Mouse (Mus musculus): ENCODE measurements at regions not wholly inside any gene's neighbourhood (a gene's known extent, or its start where the extent isn't known, plus 50 kb on each side); places are given as distances from the start of the nearest gene placed in this dataset.

DNA sequence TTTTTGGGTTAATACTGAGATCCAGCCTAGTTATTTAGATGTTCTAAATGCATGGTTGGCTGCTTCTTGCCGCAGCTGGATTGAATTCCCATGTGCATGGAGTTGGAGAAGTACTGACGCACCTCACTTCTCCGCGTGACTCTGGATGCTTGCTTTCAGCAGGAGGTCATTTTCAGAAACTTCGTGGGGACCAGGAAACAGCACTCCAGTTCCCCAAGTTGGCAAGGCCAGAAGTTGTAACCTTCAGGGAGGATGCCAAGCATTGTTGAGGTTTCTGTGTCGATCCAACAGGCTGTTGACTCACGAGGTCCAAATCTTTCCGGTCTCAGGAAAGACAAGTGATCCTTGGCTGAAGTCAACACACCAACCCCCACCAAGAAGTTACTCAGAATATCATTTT, 167.6 kb upstream of the Dpt start:
- peak; percentile 13 for DNase-seq

DNA sequence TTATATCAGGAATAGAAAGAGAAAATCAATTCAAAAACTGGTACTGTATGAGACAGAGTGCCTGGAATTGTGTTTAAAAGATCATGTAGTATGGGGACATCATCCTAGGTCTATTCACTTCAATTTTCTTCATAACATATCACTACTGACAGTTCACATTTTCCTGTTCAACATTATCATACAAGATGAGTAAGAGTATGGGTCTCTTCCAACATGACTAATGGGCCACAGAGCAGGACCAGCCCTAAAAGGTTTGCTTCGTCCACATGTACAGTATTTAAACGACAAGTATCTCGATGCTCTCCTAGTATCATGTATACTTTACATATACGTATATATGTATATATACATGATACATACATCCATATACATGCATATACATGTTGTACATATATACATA, 164.8 kb upstream of the Atp1b1 start:
- no peak for DNase-seq

DNA sequence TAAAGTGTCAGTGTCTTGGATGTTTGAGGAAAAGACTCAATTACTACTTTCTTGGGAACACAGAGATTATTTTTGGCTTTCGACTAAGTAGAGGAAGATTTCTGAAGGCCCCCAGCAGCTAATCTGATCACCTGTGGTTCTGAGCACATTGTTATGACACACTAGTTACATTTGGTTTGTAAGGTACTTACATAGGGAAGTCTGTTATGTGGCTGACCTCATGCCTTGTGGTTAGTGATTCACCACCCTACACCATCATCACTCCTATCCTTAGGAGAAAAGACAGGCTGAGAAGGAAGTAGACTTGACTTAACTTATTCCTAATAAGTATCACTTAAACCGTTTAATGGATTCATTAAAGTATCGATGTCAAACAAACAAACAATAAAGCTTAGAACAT, 164.3 kb upstream of the Atp1b1 start:
- no peak for DNase-seq

DNA sequence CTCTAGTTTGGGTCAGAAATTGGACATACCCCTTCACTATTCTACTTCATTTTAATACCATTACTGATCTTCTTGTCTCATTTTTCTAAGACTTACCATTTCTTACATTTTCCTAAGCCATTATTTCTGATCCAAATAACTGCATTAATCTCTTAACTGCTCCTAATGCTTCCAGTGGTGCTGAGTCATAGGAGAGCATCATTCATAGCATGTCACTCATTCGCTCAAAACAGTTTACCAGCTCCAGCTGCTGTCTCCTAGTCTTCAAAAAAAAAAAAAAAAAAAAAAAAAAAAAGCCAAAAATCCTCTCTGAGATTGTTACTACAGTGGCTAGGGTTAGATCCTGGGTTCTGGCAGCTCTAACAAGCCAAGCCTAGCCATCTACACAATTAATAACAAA, 162.0 kb upstream of the Atp1b1 start:
- no peak for DNase-seq

DNA sequence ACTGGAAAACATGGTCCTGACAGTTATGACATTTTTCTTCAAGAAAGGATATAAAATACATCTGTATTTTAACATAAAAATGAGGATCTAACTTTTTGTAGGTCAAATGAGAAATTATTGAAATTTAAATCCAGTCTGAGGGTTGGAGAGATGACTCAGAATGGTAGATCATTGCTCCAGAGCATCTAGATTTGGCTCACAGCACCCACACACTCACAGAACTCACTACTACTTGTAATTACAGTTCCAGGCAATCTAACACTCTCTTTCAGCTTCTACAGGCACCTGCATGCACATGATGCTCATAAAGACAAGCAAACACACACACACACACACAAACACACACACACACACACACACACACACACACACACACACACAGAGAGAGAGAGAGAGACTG, 159.7 kb upstream of the Atp1b1 start:
- no peak for DNase-seq

DNA sequence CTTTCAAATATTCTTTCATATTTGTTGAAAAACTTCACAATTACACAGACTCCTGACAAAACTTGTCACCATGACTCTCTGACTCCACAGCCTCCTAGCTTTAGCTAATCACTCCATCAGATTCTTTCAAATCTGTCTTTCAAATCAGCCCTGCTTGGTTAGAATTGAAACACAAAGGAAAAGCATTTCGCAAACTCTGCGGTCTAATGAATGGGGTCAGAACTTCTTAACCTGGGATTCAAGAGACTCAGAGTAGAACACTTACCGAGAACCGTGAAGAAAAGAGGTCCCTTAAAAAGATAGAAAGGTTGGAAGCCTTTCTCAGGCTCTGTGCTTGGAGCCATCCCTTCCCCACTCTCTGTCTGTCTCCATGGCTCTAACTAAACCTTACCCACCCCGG, 148.9 kb upstream of the Atp1b1 start:
- no peak for DNase-seq

DNA sequence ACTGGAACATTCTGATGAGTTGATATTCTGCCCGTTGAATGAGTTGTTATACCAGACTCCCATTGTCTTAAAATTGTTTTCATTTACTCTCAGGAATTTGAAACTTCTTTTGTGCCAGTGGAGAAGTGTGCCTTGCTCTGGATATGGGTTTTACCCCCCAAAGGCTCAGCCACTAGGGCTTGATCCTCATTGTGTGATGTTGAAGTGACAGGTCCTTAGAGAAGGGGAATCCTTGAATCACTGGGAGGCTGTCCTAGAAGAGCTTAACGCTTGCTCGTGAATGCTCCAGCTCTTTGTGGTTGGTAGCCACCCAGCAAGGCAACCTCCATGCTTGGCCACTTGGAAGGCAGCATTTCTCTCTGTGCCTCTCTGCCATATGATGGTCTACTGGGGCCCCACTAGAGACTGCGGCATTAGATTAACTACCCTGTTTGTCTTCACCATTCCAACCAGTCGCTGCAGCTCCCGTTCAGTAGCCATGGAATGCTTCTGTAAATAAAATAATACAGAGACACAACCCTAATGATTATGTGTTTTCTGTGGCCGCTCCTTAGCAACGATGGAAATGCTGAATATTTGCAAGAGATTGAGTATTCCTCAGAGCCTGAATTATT, 148.1 kb upstream of the Atp1b1 start:
- DNase-seq: no peak

DNA sequence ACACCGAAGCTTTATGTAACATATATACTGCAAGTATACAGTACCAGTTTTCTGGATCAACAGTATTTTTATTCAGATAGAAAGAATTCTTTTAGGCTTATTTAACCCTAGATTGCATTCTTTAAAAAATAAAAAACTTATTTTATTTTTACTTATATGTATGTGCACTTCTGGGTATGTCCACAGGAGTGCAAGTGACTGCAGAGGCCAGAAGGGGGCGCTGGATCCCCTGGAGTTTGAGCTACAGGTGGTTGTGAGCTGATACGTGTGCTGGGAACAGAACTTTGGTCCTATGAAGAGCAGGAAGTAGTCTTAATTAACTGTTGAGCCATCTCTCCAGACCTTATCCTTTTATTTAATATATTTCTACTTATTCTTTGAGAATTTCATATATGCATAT, 145.3 kb upstream of the Atp1b1 start:
- DNase-seq: no peak

DNA sequence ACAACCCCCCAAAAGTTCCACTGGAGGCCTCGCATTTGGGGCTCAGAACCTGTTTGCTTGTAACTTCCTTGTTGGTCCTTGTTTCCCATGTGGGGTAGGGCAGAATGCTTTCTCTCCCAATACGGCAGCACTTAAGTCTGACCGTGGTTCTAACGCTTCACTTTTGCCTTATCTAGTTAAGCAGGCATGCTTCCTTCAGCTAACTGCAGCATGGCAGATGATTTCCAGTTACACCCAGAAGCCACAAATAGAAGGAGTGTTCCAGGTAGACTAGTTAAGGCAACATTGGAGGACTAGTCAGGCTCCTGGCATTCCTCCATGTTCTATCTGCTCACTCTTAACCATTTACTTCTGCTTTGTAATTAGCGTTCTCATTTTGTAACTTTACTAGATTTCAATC, 144.4 kb upstream of the Atp1b1 start:
- DNase-seq: no peak

DNA sequence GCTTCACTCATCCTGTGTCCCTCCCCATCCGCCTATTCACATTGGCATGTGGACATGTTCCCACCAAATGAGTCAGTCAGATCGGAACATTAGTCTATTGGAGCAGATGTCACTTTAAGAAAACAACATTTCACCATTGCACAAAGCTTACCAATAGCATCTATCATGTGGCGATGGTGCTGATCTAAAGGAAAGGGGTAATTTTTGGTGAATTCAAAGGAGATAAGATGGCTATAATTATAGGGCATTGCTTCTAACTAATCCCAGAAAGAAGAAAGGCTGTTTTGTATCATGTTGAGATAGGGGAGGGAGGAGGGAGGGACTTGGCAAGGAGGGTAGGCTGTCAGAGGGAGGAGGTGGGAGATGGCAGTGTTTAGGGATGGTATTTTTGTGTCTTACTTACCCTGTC, 132.1 kb upstream of the Atp1b1 start:
- DNase-seq: no peak

DNA sequence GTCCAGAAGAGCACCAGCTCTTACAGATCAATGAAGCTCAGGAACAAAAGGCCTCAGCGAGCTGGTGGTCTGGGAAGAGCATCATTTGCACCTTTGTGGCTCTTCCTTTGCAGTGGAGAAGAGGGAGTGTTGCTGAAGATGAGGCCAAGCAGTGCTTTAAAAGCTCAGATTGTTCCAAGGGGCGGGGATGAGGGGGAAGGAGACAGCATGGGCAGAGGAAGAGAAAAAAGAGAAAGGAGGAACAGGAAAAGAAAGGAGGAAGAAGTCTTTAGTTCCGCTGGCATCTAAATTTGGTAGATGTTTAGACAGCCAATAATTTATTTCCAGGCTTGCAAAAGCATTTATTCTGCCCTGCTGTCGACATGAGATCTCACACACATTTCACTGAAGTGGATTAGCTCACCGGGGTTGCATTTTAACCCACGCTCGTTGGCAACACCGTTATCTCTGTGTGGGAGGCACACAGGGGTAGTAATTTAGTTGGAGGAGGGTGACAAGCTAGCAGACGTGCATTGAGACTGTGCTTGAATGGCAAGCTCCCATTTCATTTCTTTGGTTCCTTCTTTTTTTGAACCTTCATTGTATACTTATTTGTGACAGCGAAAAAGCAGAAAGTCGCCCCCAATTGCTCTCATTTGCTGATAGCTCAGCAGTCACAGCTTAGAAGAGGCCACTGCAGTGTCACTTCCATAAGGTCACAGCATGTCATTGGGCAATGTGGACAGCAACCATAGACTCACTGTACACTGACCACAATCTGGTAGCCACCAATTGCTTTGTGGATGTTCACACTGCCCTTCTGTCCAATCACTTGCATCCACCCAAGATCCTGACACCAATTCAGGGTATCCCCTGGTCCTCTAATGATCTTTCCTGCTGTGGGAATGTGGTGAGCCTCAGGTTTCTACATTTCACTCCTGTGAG, 128.2 kb upstream of the Atp1b1 start:
- no peak for DNase-seq

DNA sequence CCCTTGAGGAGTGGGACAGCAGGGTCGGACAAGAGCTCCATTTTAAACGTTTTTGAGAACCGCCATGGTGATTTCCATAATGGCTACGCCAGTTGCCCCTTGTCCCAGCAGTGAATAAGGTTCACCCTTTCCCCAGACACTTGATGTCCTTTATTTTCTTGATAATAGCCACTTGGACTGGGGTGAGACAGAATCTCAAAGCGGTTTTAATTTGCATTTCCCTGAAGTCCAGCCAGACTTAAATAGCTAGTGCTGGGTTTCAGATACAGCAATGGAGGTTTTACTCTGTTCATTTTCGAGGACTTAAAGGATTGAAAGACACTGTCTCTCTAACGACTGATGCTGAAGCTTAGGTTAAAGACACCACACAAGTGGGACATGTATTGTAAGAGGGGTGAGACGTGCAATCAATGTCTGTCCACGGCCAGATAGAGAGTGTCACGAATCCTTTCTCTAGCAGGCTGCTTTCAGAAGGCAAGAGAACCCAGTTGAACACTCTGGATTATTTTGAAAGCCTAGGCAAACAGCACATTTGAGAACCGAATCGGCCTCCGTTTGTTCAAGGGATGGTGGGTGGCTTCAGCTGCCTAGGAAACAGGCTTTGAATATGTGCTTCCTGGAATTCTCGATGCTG, 118.8 kb upstream of the Atp1b1 start:
- DNase-seq: no peak

DNA sequence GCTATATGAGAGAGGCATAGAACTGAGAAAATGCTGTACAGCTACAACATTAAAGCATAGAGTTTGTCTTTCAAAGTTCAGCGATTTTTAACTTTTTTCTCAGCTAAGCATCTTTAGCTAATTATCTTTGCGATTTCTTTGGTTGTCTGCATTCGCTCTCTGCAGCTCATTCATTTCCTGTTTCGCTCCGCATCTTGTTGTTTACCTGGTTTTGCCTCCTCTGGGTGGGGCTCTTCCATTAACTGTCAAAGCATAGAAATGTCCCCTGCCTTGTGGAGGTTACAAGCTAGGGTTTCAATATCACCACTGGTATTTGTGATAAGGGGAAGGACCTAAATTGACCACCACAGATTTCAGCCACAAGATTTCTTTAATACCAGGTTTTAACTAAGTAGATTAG, 115.5 kb upstream of the Atp1b1 start:
- DNase-seq: no peak

DNA sequence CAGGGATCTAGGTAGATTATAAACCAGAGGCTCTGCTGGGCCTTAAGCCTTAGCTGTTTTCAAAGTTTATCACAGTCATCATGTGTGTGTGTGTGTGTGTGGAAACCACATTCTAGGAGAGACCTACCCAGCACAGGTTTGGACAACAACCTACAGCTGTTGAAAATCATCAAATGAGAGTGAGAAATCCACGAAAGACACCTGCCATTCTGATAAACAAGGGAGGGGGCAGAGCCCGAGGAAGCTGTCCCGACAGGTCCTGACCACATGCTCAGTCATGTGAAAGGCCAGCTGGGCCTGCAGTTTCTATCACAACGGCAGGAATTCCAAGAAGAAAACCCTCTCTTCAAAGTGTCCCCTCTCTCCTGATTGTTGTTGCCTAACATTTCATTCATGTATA, 114.0 kb upstream of the Atp1b1 start:
- DNase-seq: no peak

DNA sequence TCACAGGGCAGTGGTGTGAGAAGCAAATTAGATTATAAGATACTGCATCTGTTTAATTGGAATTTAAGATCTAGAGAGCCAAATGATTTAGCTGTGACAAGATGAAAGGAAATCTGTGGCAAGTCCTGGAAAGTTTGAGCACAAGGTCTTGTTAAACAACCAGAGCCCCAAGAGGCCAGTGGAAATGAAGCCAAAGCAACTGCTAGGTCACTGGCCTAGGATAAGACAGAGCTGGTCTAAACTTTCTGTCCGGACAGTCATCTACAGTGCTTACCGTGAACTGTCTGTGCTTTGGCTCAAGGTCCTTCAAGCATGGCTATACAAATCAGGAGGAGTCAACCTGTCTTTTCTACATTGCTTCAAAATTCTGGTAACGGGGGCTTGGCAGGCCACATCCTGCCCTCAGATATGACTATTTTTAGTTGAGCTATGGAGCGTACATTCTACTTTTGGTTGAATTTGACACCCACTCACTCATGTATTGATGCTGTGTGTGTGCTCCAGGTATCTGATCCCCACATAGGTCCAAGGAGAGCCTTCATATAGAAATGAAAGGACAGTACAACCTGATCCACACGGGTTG, 113.4 kb upstream of the Atp1b1 start:
- DNase-seq: no peak

DNA sequence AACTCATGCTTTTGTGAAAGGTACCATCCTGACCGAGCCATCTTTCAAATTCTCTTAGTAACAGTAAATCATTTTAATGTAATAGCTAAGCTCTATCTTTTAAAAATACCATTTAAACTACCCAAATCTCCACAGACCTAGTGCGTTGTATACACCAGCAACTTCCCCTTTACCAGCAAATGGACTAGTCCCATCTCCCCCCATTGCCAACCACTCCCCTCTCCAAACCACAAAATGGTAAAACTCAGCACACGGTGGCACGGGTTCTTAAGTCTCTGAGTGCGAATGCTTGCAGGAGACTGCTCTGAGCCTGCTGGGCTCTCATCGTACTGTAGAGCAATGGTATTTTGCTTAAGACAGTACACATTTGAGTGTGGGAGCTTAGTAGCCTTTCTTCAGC, 106.7 kb upstream of the Atp1b1 start:
- DNase-seq: no peak

DNA sequence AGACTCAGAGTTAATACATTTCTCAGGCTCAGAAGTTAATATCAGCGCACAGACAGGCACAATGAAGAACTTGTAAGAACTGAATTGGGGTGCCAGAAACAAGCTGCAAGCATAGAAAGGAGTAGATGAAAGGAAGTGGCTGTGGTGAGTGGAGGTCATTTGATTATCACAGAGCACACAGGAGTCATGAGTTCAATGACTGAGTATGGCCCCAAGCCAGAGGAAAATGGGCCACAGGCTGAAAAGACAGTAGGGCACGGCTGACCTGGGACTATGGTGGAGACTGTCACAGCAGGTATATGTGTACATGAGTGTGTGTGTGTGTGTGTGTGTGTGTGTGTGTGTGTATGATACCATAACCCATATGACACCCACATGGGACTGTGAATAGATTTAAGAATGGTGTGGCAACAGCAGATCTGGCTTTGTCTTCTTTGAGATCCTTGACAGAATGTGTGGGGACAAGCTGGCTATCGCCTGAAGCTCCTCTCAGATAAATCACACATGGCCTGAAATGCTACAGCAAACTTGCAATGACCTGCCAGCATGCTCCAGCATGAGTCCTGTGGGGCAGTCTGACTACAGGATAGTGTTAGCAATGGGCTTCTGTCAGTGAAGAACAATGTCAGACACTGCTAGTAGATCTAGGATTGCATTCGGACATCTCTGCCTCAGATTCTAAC, 101.5 kb upstream of the Atp1b1 start:
- DNase-seq: no peak

DNA sequence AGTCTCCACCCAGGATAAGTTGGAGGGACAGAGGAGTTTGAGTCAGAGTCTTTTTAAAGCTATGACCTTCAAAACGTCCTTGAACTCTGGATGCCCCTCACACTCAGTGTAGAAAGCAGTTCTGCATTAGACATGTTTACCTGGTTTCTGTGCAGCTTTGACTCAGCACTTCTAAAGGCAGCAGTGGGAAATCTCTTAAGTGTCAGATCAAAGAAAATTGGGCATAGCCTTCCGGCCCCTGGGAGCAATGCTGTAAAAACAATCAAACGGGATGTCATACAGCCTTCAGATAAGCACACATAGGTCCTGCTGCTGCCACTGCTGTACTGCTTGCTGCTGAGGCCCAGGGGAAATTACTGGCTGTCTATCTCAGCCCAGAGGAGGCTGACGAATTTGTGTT, 94.5 kb upstream of the Atp1b1 start:
- no peak for DNase-seq

DNA sequence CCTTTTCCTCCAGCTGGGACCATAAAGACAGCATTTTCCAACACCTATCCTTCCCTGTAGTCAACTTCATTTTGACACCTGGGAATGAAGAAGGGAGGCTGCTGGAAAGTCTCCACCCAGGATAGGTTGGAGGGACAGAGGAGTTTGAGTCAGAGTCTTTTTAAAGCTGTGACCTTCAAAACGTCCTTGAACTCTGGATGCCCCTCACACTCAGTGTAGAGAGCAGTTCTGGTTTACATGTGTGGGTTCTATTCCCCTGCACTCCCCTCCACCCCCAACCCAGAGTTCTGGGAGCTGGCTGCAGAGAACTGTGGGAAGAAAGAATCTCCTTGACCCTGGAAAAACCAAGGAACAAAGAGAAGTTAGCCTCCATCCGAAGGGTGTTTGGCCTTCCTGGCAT, 92.9 kb upstream of the Atp1b1 start:
- DNase-seq: no peak

DNA sequence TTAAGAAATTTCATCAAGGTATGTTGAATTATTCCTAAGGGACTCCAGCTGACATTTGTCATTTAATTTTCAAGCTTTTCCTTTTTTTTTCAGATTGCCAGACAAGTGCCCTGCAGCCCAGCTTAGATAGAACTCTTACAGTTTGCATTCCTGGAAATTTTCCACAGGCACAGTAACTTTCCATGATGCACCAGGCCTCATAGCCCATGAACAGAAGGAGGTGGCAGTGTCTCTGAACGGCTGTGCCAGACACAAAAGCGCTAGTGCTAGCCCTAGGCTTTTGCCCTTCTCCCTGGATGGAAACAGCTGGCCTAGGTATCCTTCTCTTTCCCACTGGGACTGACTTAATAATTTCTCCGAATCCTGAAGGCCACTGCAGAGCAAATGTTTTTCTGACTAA, 92.4 kb upstream of the Atp1b1 start:
- DNase-seq: peak; percentile 40

DNA sequence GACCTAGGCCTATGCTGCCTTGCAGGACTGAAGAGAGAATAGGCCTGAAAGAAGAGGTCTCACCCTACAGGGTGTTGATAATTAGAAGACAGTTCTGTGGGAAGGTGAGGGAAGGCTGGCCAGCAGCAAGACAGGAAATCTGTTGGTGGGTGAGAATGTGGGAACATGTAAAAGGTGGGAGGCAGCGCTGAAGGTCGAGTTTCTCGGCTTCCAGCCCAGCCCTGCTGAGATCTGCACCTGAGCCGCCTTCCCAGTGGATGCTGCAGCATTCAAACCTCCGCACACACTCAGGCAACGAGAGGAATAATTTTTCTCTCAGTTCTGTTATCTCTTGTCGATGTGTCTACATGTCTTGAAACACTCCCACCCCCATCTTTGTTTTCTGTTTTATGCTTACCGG, 89.9 kb upstream of the Atp1b1 start:
- no peak for DNase-seq

DNA sequence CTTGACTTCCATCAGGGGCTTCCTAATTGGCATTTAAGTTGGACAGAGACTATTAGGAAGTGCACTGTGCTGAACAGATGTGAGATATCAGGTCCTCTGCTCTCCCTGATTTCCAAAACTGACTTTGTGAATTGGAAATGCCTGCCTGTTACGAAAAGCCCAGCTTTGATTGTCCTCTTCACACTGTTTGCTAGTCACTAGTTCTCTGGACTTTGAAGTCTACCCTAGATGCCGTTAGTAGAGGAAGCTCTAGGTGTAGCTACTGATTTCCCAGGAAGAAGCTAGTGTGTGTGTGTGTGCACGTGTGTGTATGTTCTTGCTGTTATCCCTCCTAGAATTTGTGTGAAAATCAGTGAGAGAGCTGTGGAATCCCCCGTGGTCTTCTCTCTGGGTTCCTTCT, 87.7 kb upstream of the Atp1b1 start:
- DNase-seq: no peak
